Mouse (Mus musculus): ENCODE measurements around the gene 4921507P07Rik. TPM values are rescaled to one million over a fixed set of nuclear protein-coding genes. Genes with fewer than 3 reads are reported as not detected.
"Not testable (repeated sequence)": the region's sequence is repeated elsewhere in the genome, so short reads cannot be mapped to it uniquely, and the experiment has no call there.

The 4921507P07Rik gene
- total RNA-seq (2015; ENCODE audit: low replicate concordance) (0.63 TPM in 1 of 2 replicates, not detected in the other), total RNA-seq (2017; ENCODE audit: low replicate concordance) (not detected in 2 replicates)

DNA sequence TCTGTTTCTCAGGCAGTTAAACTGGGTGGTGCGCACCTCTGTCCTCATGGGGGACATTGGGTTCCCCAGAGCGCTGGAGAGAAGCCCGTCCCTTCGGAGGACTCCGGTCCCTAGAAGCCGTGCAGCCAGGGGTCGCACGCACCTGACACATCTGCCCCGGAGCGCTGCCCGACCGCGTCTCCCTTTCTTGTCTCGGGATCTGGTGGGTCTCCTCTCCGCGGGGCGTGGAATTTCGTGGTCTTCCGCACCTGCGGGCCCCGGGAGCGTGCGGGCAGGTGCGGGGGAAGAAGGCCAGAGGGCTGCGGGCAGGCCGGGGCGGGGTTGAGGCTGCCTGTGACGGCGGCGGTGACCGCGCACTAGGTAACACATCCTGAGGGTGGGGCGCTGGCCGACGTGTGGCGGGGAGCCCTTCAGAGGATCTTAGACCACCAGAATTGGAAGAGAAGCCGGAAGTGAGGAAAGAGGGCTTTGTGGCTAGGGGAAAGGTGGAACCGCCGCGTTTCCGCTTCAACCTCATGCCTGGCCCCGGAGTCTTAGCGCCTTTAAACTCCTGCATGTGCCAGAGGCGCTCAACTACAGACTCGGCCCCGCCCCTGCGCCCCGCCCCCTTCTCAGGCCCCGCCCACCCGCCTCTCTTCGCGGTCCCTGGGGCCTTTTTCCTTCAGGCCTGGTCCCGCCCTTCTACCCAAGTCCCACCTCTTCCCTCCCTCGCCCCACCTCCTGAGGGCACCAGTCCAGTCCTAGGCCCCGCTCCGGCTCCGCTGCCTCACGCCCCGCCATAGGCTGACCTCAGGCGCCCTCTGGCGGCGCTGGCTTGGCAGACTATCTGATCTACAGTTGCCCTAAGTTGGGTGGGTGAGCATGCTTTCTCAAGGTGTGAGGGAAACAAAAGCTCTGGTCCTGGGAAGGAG, at the start of gene 4921507P07Rik:
Gene 4921507P07Rik, minus strand, starts transcription at position 332 of the 911 bp plus-strand sequence.
- ATAC-seq (replicated peaks; ENCODE audit: low FRiP score, poor library complexity, severe bottlenecking), result peak; percentile 98

- ATAC-seq (replicated peaks; ENCODE audit: low FRiP score, poor library complexity, severe bottlenecking), result no peak
Measured at GRCm38 (mm10) chr6:50644701-50645100, 48.3 kb upstream of the 4921507P07Rik start.

DNA sequence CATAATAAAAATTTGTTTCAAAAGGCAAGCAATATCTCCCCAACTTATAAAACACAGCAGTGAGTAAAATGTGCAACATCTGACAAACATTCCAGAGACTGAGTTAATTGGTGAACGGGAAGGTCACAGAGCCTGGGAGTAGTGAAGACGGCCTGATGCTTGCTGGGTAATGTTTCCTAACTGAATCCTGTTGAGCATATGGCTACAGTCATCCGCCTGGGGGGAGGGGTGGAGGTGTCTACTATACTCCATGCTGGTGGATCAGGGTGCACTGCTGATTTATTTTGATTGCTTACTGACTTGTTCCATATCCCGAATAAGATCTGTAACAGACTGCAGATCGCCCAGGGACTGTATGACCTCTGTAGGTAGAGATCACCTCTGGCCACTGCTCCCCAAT, 45.5 kb upstream of the 4921507P07Rik start:
- ATAC-seq (replicated peaks; ENCODE audit: low FRiP score, poor library complexity, severe bottlenecking), result no peak

GRCm38 (mm10) chr6:50640377-50640776, 43.9 kb upstream of the 4921507P07Rik start:
- no peak for ATAC-seq (replicated peaks; ENCODE audit: low FRiP score, poor library complexity, severe bottlenecking)

- ATAC-seq (replicated peaks; ENCODE audit: low FRiP score, poor library complexity, severe bottlenecking), result no peak
Measured at GRCm38 (mm10) chr6:50639656-50640055, 43.2 kb upstream of the 4921507P07Rik start.

DNA sequence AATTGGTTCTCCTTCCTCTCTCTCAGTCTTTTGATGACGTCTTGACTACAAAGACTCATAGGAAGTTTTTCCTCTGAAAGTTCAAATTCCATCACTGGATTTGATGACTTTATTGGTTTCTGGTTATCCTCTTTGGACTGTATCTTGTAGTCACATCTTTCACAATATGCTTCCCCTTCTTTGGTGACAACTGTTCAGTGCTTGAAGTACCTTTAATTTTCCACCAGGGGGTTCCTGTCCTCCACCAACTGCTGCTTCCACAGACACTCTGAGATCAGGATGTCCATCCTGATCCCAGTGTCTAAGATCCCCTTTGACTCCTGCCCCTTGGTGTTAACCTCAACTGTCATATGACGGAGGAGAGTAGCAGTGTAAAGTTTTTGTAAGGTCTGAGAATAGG, 29.7 kb upstream of the 4921507P07Rik start:
- not testable (repeated sequence) for ATAC-seq (replicated peaks; ENCODE audit: low FRiP score, poor library complexity, severe bottlenecking)

DNA sequence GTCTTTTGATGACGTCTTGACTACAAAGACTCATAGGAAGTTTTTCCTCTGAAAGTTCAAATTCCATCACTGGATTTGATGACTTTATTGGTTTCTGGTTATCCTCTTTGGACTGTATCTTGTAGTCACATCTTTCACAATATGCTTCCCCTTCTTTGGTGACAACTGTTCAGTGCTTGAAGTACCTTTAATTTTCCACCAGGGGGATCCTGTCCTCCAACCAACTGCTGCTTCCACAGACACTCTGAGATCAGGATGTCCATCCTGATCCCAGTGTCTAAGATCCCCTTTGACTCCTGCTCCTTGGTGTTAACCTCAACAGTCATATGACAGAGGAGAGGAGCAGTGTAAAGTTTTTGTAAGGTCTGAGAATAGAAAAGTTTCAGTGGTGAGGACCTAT, 21.8 kb upstream of the 4921507P07Rik start:
- not testable (repeated sequence) for ATAC-seq (replicated peaks; ENCODE audit: low FRiP score, poor library complexity, severe bottlenecking)

DNA sequence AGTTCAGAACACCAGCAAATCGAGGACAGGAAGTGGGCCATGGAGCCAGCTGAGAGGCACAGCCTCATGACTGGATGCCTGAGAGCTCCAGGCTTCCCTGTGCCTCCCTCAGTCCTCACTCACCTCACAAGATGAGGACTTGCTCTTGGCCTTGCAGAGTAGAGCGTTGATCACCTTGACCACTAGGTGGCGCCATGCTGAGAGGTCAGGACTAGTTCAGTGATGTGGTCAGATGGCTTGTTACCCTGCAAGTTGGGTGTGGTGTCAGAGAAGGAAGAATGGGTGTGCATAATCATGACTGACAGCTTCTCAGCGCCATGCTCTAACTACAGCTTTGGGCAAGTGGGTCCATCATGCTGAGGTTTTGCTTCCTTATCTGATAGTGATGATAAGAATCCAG, 5.2 kb upstream of the 4921507P07Rik start:
- ATAC-seq (replicated peaks; ENCODE audit: low FRiP score, poor library complexity, severe bottlenecking), result no peak

DNA sequence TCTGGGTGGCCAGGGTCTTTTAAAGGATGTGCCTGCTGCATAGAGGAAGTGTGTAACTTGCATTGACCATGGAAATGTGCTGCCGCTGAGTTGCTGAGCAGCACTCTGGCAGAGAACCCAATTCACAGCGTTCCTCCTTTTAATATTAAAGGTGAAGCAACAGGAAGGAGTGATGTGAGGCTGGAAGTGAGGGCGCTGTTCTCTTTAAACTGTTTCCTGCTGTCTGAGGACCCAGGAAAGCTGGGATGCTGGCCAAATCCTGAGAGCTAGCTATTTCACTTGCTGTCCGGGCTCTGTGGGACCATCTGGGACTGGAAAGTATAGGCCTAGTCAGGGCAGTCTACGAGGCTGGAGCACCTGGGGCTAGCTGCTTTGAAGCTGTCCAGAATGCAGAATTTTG, 2.1 kb upstream of the 4921507P07Rik start:
- ATAC-seq (replicated peaks; ENCODE audit: low FRiP score, poor library complexity, severe bottlenecking), result no peak

DNA sequence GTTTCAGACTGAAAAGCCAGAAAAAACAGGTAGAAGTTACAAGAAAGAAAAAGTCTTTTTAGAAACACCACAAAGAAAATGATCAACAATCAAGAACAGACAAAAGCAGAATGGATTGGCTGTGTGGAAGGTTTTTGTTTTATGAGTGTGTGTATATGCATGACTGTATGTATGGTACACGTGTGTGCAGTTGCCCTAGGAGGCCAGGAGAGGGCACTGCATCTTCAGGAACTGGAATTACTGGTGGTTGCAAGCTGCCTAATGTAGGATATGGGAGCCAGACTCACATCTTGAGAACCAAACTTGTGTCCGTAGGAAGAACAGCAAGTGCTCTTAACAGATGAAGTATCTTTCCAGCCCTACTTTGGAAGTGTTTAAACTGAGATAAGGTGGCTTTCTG, 2.1 kb downstream of the 4921507P07Rik start:
- ATAC-seq (replicated peaks; ENCODE audit: low FRiP score, poor library complexity, severe bottlenecking), result no peak

GRCm38 (mm10) chr6:50593334-50593845, 3.0 kb downstream of the 4921507P07Rik start:
- ATAC-seq (replicated peaks; ENCODE audit: low FRiP score, poor library complexity, severe bottlenecking), result no peak

DNA sequence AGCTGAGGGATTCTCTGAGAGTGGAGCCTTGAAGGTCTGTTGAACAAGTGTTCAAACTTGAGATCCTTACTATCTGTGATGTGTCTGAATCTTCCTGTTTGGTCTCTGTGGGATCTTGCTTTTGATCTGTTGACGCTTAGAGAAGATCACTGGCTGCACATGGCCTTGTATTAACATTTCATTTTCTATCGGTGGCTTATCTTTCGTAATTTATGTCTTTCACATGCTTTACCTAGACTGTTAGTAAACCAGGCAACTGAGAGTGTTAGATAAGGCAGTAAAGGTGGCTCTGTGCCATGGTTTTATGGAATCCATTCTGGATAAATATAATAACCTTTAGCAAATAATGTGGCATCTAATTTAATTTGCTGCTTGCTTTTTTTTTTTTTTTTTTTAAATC, 6.2 kb downstream of the 4921507P07Rik start:
- ATAC-seq (replicated peaks; ENCODE audit: low FRiP score, poor library complexity, severe bottlenecking), result no peak

- ATAC-seq (replicated peaks; ENCODE audit: low FRiP score, poor library complexity, severe bottlenecking), result peak; percentile 78
Measured at GRCm38 (mm10) chr6:50588251-50588650, 8.2 kb downstream of the 4921507P07Rik start.

- ATAC-seq (replicated peaks; ENCODE audit: low FRiP score, poor library complexity, severe bottlenecking), result no peak
Measured at GRCm38 (mm10) chr6:50587412-50587811, 9.0 kb downstream of the 4921507P07Rik start.

DNA sequence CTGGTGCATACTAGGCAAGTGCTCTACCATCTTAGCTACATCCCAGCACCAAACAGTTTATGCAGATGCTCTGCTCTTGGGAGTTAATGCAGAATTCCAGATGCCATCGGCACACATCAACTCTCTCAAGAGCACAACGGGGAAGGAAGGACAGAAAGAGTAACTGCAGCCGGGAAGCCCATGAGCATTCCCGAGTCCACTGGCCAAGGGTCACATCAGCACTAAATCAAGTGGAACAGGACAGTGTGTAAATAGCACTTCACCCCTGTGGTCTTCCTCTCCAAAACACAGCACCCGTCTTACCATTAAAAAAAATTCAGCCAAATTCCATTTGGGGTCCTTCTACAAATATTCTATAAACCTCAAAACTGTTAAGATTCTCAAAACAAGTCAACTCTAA, 10.1 kb downstream of the 4921507P07Rik start:
- no peak for ATAC-seq (replicated peaks; ENCODE audit: low FRiP score, poor library complexity, severe bottlenecking)

DNA sequence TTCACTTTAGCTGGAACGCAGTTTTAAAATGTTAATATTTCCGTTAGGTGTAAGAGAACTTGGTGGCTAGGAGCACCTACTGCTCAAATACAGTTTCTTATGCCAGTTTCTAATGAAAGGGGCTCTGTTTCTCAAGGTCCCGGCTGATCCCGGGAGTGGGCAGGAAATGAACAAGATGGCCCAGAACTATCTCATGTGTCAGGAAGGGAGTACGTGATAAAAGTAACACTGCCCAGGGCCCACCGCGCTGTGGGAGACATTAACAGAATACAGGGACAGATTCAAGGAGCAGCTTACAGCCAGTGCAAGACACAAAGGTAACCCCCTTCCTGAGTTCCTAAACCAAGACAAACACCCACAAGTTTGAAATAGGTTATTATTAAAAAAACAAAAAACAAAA, 10.7 kb downstream of the 4921507P07Rik start:
- ATAC-seq (replicated peaks; ENCODE audit: low FRiP score, poor library complexity, severe bottlenecking), result no peak

- ATAC-seq (replicated peaks; ENCODE audit: low FRiP score, poor library complexity, severe bottlenecking), result no peak
Measured at GRCm38 (mm10) chr6:50571661-50572060, 24.8 kb downstream of the 4921507P07Rik start.

GRCm38 (mm10) chr6:50566997-50567255, 29.5 kb downstream of the 4921507P07Rik start:
- ATAC-seq (replicated peaks; ENCODE audit: low FRiP score, poor library complexity, severe bottlenecking), result no peak

GRCm38 (mm10) chr6:50566141-50566996, 30.1 kb downstream of the 4921507P07Rik start, which contains the start of gene Cycs:
Gene Cycs (minus strand): TSS chr6:50566538.
- peak; percentile 97 for ATAC-seq (replicated peaks; ENCODE audit: low FRiP score, poor library complexity, severe bottlenecking)

DNA sequence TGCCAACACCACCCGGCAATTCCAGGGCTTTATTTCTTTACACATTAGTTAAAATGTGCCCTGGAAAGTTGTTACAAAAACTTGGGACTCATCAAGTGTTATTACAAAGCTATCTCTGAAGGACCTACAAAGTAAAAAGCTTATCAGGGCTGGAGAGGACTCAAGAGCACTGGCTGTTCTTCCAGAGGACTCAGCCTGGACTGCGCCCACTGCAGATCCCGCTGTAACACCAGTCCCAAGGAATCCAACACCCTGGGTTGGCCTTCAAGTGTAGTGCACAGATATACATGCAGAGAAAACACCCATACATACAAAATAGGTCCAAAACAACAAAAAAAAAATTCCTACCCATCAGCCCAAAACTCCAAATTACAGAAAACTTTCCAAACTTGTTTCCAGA, 32.8 kb downstream of the 4921507P07Rik start:
- ATAC-seq (replicated peaks; ENCODE audit: low FRiP score, poor library complexity, severe bottlenecking), result no peak
